Mouse (Mus musculus) heart, embryonic 14.5 days (tissue): ENCODE measurements around the gene Fgr. TPM values are rescaled to one million over a fixed set of nuclear protein-coding genes. Genes with fewer than 3 reads are reported as not detected.

Experiments
- polyA plus RNA-seq: library from polyadenylated mRNA; unstranded; fragments of >200 nt; fragmentation: Nextera tagmentation; extraction: Ambion mirVana; gene quantifications from 2 replicates; pipeline ENCODE4 v1.2.1, GENCODE M21; 2014

Gene Fgr
- polyA plus RNA-seq, 1 experiment from 2014 or later = 0.18 TPM

Other genes starting within 250 kb of the Fgr start
- gene Xkr8, start 241.5 kb upstream of the Fgr start, polyA plus RNA-seq = 4.7 and 4.9 TPM in 2 replicates
- gene Smpdl3b, start 216.8 kb upstream of the Fgr start, polyA plus RNA-seq = 4.4 TPM in 2 replicates
- gene Rpa2, start 205.8 kb upstream of the Fgr start, polyA plus RNA-seq = 74.3 and 78.8 TPM in 2 replicates
- gene Themis2, start 177.7 kb upstream of the Fgr start, polyA plus RNA-seq = 1.2 and 1.7 TPM in 2 replicates
- gene Ppp1r8, start 130.9 kb upstream of the Fgr start, polyA plus RNA-seq = 31.9 and 33.1 TPM in 2 replicates
- gene Stx12, start 89.6 kb upstream of the Fgr start, polyA plus RNA-seq = 60.2 and 64.0 TPM in 2 replicates
- gene Fam76a, start 51.5 kb upstream of the Fgr start, polyA plus RNA-seq = 40.9 and 44.9 TPM in 2 replicates
- 7.1 and 9.0 TPM in 2 replicates for gene Ahdc1, start 37.2 kb downstream of the Fgr start, polyA plus RNA-seq
- gene Wasf2, start 156.4 kb downstream of the Fgr start, polyA plus RNA-seq = 50.7 and 68.6 TPM in 2 replicates
- gene Cd164l2, start 238.0 kb downstream of the Fgr start, polyA plus RNA-seq = 0.42 and 0.82 TPM in 2 replicates
- 0.20 and 0.58 TPM in 2 replicates for gene Gpr3, start 238.4 kb downstream of the Fgr start, polyA plus RNA-seq